Mouse (Mus musculus): Measurements from ENCODE around the gene Ifi211.
"Not testable (repeated sequence)": the region's sequence is repeated elsewhere in the genome, so short reads cannot be mapped to it uniquely, and the experiment has no call there.

Gene Ifi211

GRCm38 (mm10) chr1:173912548-173913255 lies at the start of gene Ifi211:
TSS of gene Ifi211 (minus strand) at chr1:173913046.
- not testable (repeated sequence) for DNase-seq (ENCODE audit: low spot score)

GRCm38 (mm10) chr1:173961491-173961890 lies 48.6 kb upstream of the Ifi211 start:
- DNase-seq (ENCODE audit: low spot score) = not testable (repeated sequence)

GRCm38 (mm10) chr1:173959998-173960397 lies 47.2 kb upstream of the Ifi211 start:
- not testable (repeated sequence) for DNase-seq (ENCODE audit: low spot score)

GRCm38 (mm10) chr1:173955839-173956527 lies 43.1 kb upstream of the Ifi211 start:
- not testable (repeated sequence) for DNase-seq (ENCODE audit: low spot score)

GRCm38 (mm10) chr1:173955071-173955796 lies 42.4 kb upstream of the Ifi211 start:
- DNase-seq (ENCODE audit: low spot score) = no peak

GRCm38 (mm10) chr1:173953563-173953962 lies 40.7 kb upstream of the Ifi211 start:
- DNase-seq (ENCODE audit: low spot score) = no peak

GRCm38 (mm10) chr1:173949044-173949443 lies 36.2 kb upstream of the Ifi211 start:
- DNase-seq (ENCODE audit: low spot score) = not testable (repeated sequence)

- DNase-seq (ENCODE audit: low spot score) = not testable (repeated sequence)
These were observed 29.9 kb upstream of the Ifi211 start for GRCm38 (mm10) chr1:173942780-173943066.

- not testable (repeated sequence) for DNase-seq (ENCODE audit: low spot score)
These were observed 29.3 kb upstream of the Ifi211 start, which contains the start of the genes Mndal and Ifi203 for GRCm38 (mm10) chr1:173941924-173942779. TSS of gene Mndal (minus strand) at chr1:173942491. TSS of gene Ifi203 (minus strand) at chr1:173942672.

GRCm38 (mm10) chr1:173941522-173941921 lies 28.7 kb upstream of the Ifi211 start:
- DNase-seq (ENCODE audit: low spot score) = not testable (repeated sequence)

GRCm38 (mm10) chr1:173919279-173919678 lies 6.4 kb upstream of the Ifi211 start:
- DNase-seq (ENCODE audit: low spot score) = not testable (repeated sequence)

- DNase-seq (ENCODE audit: low spot score) = no peak
These were observed 1.7 kb upstream of the Ifi211 start for GRCm38 (mm10) chr1:173914559-173914958.

GRCm38 (mm10) chr1:173913256-173913791 lies 478 bp upstream of the Ifi211 start:
- not testable (repeated sequence) for DNase-seq (ENCODE audit: low spot score)

GRCm38 (mm10) chr1:173911808-173912464 lies 910 bp downstream of the Ifi211 start:
- no peak for DNase-seq (ENCODE audit: low spot score)

GRCm38 (mm10) chr1:173908390-173908789 lies 4.5 kb downstream of the Ifi211 start:
- not testable (repeated sequence) for DNase-seq (ENCODE audit: low spot score)

GRCm38 (mm10) chr1:173905885-173906284 lies 7.0 kb downstream of the Ifi211 start:
- not testable (repeated sequence) for DNase-seq (ENCODE audit: low spot score)

GRCm38 (mm10) chr1:173889741-173890140 lies 23.1 kb downstream of the Ifi211 start:
- not testable (repeated sequence) for DNase-seq (ENCODE audit: low spot score)

- DNase-seq (ENCODE audit: low spot score) = not testable (repeated sequence)
These were observed 25.6 kb downstream of the Ifi211 start for GRCm38 (mm10) chr1:173887026-173887787.

- not testable (repeated sequence) for DNase-seq (ENCODE audit: low spot score)
These were observed 32.7 kb downstream of the Ifi211 start for GRCm38 (mm10) chr1:173880004-173880666.

Measured in urinary bladder, postnatal 25 days (tissue).